Mouse (Mus musculus) adrenal gland, adult (tissue): ENCODE measurements around the gene Xrcc2.
A peak's percentile ranks its signal among the peaks of the same experiment; 100 is the strongest.
"Not testable (repeated sequence)": the region's sequence is repeated elsewhere in the genome, so short reads cannot be mapped to it uniquely, and the experiment has no call there.

ENCODE experiments used
- DNase-seq, 2 experiments: peaks; one replicate each; pipeline ENCODE4 v3.0.0; 2022 to 2023; ENCODE audit warnings: low spot score in 1 of 2; ENCODE audit not compliant: inconsistent age in 2 of 2

Gene Xrcc2

DNA sequence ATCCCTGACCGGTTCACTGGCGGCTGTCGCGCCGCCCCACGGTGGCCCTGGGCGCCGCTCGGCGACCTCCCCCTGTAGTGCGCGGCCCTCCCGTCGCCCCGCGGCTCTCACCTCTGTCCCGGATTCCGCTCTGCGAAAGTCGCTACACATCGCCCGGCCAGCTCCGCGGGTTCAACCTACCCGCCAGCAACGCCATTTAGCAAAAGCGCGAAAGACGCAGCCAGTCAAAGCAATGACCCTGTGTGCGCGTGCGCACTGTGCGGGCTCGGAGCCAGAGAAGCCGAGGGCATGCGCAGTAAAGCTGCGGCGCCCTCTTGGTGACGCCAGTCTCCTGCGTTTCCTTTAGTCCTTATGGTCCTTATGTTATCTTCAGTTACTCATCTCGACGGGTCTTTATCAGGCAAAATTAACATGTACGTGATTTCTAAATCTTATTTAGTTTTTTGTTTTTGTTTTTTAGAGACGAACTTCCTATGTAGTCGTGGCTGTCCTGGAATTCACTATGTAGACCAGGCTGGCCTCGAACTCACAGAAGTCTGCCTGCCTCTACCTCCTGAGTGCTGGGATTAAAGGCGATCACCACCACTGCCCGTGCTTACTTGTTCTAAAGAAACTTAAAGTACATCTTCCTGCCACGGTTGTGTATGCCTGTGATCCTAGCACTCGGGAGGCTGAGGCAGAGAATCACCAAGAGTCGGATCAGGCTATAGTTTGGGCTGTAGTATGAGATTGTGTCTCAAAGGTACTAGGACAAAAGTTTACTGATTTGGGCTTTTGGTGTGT, at the start of gene Xrcc2:
TSS of gene Xrcc2 (minus strand) at position 259 of the 783 bp plus-strand sequence.
- DNase-seq, result peak; percentile 96 to 99

DNA sequence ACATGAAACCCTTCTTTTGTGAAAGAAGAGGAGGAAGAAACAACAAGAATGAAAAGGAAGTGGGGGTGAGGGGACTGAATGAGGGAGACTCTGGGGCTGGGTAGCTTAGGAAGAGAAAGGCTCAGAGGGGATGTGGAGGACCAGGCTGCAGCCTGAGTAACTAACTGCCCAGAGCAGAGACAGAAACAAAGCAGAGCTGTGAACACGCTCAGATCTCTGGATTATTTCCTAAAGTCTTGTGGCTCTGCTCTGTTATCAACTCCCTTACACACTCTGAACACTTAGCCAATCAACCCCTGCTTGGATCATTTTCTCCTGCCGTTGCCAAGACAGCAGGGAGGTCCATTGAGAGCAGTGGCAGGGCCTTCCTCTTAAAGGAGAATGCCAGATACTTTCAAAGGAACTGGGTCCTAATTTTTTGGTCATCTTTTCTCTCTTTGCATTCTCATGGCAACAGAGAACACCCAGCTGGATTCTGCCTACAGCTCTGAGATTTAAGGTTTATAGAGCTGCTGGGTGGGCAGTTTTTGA, 48.7 kb upstream of the Xrcc2 start:
- peak; percentile 41 to 73 for DNase-seq

GRCm38 (mm10) chr5:25753556-25754235, 48.1 kb upstream of the Xrcc2 start:
- no peak for DNase-seq

DNA sequence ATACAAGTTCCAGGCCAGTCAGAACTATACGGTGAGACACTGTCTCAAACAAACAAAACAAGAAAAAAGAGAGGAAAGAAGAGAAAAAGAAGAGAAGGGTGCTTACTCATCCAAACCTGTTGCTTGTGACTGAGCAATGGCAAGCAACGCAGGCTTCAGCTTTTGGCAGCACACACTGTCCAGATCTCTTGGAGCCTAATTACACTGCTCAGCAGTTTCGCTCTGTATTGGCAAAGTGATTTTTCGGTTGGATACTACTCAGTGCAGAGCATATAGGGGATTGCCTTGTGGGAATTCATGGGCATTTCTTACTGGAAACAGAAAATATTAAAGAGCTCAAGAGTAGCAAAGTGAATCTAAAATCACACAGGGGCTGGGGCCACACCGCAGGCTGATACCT, 47.2 kb upstream of the Xrcc2 start:
- DNase-seq, result peak; percentile 73 to 74

- peak; percentile 80 to 95 for DNase-seq
These were observed 45.9 kb upstream of the Xrcc2 start for GRCm38 (mm10) chr5:25751552-25751951.

DNA sequence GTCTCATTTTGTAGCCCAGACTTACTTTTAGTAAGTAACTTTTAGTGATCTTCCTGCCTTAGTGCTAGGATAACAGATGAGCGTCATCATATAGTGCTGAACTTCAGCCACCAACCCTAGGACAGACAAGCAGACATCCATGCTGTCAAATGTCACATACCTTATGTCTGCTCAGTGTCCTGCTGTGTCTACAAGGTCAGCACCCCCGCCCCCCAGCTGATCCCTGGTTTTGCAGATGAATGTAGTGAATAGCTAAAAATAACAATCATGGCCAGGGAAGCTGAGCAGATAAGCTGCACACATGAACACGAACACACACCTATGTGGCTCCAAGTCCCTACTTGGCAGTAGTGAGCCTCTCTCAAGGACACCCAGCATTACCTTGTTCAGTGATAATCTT, 43.0 kb upstream of the Xrcc2 start:
- no peak for DNase-seq

- peak in 1 of 2 experiments; percentile 56 for DNase-seq
These were observed 42.3 kb upstream of the Xrcc2 start for GRCm38 (mm10) chr5:25747904-25748303.

DNA sequence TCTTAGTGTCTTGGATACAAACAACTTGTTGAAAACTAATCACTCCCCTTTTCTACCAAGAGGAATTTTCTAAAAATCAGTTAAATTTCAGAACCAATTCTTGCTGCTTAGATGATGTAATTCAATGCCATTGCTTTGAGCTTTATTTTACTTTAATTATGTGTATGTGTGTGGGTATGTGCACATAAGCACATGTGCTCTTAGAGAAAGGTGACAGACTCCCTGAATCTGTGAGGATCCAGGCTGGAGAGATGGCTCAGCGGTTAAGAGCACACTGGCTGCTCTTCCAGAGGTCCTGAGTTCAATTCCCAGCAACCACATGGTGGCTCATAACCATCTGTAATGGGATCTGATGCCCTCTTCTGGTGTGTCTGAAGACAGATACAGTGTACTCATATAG, 33.3 kb upstream of the Xrcc2 start:
- not testable (repeated sequence) for DNase-seq

- DNase-seq, result peak in 1 of 2 experiments; percentile 65
These were observed 32.8 kb upstream of the Xrcc2 start for GRCm38 (mm10) chr5:25738448-25738847.

DNA sequence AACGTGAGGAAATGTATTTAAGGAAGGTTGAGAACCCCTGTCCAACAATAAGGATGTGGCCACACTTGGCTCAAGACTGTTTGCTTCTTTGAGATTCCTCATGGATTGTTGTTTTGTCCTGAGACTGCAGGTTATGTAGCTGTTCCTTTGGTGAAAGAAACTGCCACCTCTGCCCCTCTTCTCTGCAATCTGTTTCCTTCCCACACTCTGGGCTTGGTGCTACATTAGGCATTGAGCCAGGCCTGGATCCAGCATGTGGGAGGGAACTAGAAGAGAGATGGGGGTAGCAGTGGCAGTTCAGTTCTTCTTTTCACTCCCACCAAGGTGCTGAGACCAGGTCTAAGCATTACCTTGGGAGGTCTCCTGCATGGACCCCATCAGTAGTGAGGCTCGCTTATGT, 30.2 kb upstream of the Xrcc2 start:
- no peak for DNase-seq

- DNase-seq, result peak; percentile 32 to 82
These were observed 28.7 kb upstream of the Xrcc2 start for GRCm38 (mm10) chr5:25734318-25734717.

GRCm38 (mm10) chr5:25724134-25724675, 18.6 kb upstream of the Xrcc2 start:
- DNase-seq, result no peak

GRCm38 (mm10) chr5:25723016-25723415, 17.4 kb upstream of the Xrcc2 start:
- DNase-seq, result peak in 1 of 2 experiments; percentile 53

DNA sequence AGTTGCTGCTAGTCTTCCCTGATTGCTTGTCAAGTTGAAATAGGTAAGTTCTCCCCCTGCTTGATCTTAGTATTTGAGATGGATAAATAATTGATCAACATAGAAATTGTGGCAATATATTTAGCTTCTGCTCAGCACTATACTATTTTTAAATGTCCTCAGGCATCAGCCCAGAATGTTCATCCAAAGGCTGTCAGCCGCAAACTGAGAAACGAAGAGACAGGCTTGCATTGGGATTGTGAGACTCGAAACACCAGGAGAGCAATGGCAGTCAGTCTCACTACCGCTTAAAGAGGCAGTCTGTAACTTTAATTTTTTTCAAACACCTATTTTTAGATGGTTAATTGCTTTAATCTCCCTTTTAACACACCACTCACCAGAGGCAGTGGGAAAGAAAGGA, 13.8 kb upstream of the Xrcc2 start:
- DNase-seq, result no peak

DNA sequence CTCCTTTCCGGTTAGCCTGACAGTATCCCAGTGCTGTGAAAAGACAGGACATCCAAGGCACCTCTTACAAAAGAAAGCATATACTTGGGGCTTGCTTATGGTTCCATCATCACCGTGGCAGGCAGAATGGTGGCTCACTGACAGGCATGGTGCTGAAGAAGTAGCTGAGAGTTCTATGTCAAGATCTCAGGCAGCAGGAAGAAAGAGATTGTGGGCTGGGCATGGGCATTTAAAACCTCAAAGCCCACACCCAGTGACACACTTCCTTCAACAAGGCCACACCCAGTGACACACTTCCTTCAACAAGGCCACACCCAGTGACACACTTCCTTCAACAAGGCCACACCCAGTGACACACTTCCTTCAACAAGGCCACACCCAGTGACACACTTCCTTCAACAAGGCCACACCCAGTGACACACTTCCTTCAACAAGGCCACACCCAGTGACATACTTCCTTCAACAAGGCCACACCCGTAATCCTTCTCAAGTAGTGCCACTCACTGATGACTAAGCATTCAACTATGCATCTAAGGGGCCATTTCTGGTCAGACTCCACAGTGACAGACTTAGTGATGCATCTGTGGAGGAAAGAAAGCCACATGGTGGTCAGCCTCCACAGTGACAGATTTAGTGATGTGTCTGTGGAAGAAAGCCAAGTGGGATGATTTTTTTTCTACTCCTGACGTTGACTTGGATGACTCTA, 7.5 kb upstream of the Xrcc2 start:
- DNase-seq, result not testable (repeated sequence)

DNA sequence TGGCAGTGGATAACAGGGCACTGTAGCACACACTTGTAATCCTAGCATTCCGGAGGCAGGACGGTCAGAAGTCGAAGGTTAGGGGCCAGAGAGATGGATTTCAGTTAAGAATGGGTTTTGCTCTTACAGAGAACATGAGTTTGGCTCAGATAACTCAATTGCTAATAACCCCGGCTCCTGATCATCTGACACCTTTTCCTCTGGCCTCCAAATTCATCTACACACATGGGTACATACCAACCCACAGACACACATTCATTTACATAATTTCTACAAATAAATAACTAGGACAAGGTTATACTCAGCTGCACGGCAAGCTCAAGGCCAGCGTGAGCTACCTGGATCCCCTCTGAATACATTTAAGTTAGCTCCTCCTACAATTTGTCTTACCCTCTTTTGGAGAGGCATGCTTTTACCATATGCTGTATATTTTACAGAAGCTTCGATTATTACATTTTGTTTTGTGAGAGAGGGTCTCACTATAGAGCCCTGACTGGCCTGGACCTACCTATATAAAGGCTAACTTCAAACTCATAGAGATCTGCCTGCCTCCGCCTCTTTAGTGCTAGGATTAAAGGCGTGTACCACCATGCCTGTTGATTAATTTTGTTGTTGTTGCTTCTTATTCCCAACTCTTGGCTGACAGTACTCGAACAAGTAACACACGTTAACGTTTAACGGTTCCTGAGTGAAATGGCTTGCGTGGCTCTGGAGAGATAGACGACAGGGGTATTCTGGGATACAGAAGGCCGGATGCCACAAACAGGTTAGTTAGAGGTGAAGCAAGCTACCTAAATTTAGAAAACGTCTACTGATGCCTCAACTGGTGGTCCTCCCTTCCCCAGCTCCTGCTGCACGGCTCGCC, 691 bp downstream of the Xrcc2 start:
- DNase-seq, result no peak

DNA sequence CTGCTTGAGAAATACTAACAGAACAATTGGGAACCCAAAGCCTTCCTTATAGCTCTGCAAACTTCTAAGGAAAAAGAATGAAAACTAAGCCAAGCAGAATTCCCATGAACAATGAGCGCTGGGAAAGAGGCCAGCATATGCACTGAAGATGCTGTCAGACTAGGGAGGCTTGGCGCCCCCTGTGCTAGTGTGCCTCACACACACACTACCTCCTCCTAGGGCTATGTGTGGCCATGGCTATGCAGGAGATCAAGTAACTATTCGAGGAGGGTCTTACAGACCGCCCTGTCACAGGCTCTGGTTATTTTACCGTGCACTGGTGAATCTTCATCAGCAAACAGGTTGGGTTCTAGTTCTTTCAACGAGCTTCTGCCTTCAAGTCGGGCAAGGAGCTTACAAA, 7.7 kb downstream of the Xrcc2 start:
- DNase-seq, result no peak

GRCm38 (mm10) chr5:25696256-25696655, 9.4 kb downstream of the Xrcc2 start:
- DNase-seq, result peak in 1 of 2 experiments; percentile 28

DNA sequence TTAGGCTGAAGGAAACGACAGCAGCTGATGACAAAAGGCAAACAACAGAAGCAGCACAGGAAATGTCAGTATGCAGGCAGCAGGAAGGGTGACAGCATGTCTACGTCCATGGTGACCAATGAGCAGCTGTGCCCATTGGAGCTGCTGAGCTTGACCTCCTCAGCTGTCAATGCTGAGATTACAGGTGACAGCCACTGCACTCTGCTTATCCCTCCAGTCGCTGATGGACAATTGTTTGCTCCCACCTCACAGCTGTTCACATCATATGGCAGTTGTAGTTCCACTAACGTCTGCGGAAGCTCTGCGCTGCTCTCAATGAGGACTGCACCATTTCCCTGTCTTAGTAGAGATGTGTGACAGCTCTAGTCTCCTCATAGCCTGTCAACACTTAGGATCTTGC, 9.8 kb downstream of the Xrcc2 start:
- no peak for DNase-seq
